Mouse (Mus musculus) G1E (cell line): ENCODE data around the gene Rufy4.

ENCODE experiments used
- CTCF ChIP-seq: IDR thresholded peaks from 2 replicates; pipeline ENCODE4 v1.5.1; 2012; ENCODE audit warnings: low read depth, low read length, inconsistent platforms, mixed read lengths
- GATA1 ChIP-seq: IDR thresholded peaks from 2 replicates; pipeline ENCODE4 v1.6.1; 2012; ENCODE audit warnings: borderline replicate concordance, low read length, inconsistent platforms, mixed read lengths
- POLR2AphosphoS5 ChIP-seq: IDR thresholded peaks from 2 replicates; pipeline ENCODE4 v1.6.1; 2012; ENCODE audit warnings: low read depth, low read length, inconsistent platforms; ENCODE audit not compliant: insufficient replicate concordance
- TAL1 ChIP-seq: conservative IDR thresholded peaks from 2 replicates; pipeline ENCODE4 v1.6.1; 2012; ENCODE audit warnings: low read depth, low read length, inconsistent platforms, mixed read lengths

DNA sequence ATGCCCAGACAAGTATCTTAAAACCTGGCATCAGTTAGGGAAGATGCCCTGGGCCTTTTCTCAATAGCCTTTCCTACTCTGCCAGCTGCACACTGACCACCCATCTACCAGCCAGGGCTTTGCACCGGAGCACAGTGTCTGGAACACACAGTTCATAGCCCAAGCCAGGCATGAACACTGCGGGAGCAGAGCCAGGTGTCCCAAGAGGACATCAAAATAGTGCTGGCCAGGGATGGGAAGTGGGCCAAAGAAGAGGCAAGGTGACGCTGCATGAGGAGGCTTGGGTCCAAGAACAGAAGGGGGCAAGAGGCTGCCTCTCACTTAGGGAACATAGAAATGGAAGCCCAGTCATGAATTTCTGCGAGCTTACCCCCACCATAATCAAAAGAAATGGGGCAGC lies 19.7 kb upstream of the Rufy4 start:
- no peak for TF ChIP-seq CTCF
- TF ChIP-seq TAL1: no peak
- no peak for TF ChIP-seq POLR2AphosphoS5
- no peak for TF ChIP-seq GATA1
